Mouse (Mus musculus): Measurements from ENCODE around the gene Jph2.

Gene Jph2

GRCm38 (mm10) chr2:163303037-163303436 is 94.8 kb downstream of the Jph2 start:
- DNase-seq (ENCODE audit: low read depth), result no peak

DNA sequence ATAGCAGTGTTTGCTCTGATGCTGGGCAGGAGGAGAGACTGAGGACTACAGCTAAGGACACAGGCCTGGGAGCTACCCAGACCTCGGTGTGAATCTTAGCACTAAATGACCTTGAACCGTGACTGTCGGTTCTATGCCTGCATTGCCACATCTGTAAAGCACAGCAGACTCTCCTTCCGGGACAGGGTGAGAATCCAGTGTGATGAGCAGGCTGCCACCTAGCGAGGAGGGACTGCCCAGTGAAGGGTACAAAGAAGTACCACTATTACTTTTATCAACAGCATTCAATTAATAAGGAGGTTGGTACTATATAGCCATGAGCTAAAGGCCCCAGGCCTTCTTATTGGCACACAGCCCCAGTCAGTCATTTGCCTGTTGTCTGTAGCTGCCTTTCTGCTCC is 96.2 kb downstream of the Jph2 start:
- no peak for DNase-seq (ENCODE audit: low read depth)

DNA sequence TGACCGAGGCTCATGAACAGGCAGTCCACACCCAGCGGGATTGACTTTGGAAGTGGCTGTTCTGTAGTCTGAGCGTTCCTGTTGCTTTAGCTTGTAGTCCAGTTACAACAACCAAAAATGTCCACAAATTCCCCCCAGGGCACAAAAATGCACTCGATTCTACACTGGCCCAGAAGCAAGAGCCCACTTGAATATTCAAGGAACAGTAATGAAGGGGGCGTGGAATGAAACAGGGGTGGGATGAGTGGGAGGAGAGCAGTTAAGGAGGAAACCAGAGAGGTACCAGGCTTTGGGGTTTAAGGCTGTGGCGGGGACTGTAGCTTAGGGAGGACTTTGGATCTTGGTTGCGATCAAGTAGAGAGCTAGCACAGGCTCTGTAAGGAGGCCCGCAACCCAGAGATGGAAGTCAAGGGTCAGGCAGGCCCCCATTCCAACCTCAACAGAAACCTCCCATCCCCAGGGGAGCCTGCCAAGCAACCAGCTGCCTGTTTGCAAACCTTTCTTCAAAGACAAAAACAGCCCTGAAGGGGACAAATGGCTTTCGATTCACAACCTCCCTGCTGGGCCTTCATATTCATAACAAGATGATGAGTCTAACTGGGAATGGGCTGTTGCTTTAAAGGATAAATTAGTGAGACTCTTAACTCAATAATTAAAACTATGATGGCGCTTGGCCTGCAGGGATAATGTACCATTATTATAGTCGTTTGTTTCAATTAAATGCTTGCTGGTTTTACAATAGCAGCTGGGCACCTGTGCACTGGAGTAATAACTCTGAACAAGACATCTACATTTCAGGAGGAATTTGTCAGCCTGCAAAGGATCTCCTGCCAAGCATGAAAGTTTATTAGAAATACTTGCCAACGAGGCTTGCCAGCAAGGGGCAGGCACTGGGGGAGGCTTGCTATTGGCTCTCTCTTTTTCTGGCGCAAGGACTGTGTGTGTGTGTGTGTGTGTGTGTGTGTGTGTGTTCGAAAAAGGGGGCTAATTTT is 97.4 kb downstream of the Jph2 start:
- DNase-seq (ENCODE audit: low read depth), result no peak

- DNase-seq (ENCODE audit: low read depth), result no peak
Measured at GRCm38 (mm10) chr2:163296999-163297630, 100.7 kb downstream of the Jph2 start.

DNA sequence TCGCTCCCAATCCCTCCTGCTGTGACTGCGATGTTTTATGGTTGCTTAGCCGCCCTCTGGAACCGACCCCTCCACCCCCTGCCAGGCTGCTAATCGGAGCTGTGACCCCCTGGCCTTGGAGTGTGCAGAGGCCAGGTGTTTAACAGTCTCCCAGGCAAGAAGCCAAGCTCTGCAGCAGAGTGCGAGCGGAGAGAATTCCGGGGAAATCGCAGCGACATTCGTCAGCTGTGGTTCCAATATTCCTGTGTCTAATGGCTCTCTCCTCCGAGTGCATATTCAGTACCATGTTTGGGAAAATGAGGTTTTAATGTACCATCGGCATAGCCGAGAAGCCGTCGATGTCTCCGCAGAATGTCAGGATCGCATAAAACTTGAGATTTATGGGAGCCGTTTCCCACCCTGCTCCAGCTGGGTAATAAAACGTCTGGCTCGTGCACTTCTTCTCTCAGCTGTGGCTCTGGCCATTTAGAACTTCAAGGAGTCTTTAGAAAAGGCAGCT is 108.9 kb downstream of the Jph2 start:
- no peak for DNase-seq (ENCODE audit: low read depth)

Measured in induced T-regulatory cell, adult 2 months (primary cell).